Mouse (Mus musculus) heart, embryonic 11.5 days (tissue): ENCODE results near the gene Nlrx1. TPM values are rescaled to one million over a fixed set of nuclear protein-coding genes. Genes with fewer than 3 reads are reported as not detected.

Experiments used
- ATAC-seq: fragments of 200-750 bp; cut with Nextera tagmentation; replicated peaks from 2 replicates; pipeline ENCODE4 v1.8.0; 2017; ENCODE audit warnings: moderate library complexity; ENCODE audit not compliant: insufficient number of reproducible peaks, low FRiP score, low TSS enrichment
- H3K27ac ChIP-seq: fragments of 300-500 bp; sonication (generic); 2 replicates; pipeline ENCODE4 v1.5.1; 2014; ENCODE audit warnings: mild to moderate bottlenecking, low read depth, low read length
- H3K27me3 ChIP-seq: fragments of 300-500 bp; sonication (generic); 2 replicates; pipeline ENCODE4 v1.6.1; 2014; ENCODE audit warnings: mild to moderate bottlenecking, low read length, mixed read lengths; ENCODE audit not compliant: control insufficient read depth, insufficient read depth
- H3K36me3 ChIP-seq: fragments of 300-500 bp; sonication (generic); 2 replicates; pipeline ENCODE4 v1.6.1; 2014; ENCODE audit warnings: mild to moderate bottlenecking, low read length, moderate library complexity, mixed read lengths; ENCODE audit not compliant: control insufficient read depth, insufficient read depth
- H3K4me1 ChIP-seq: fragments of 300-500 bp; sonication (generic); 2 replicates; pipeline ENCODE4 v1.6.1; 2014; ENCODE audit warnings: low read length; ENCODE audit not compliant: control insufficient read depth, insufficient read depth
- H3K4me2 ChIP-seq: fragments of 300-500 bp; sonication (generic); 2 replicates; pipeline ENCODE4 v1.6.1; 2014; ENCODE audit warnings: mild to moderate bottlenecking, moderate library complexity
- H3K4me3 ChIP-seq: fragments of 300-500 bp; sonication (generic); 2 replicates; pipeline ENCODE4 v1.5.1; 2014; ENCODE audit warnings: low read depth, low read length
- H3K9ac ChIP-seq: fragments of 300-500 bp; sonication (generic); 2 replicates; pipeline ENCODE4 v1.6.1; 2014; ENCODE audit warnings: mild to moderate bottlenecking, low read depth, low read length, moderate library complexity
- H3K9me3 ChIP-seq: fragments of 300-500 bp; sonication (generic); replicated peaks from 2 replicates; pipeline ENCODE4 v1.6.1; 2016; ENCODE audit warnings: low read length; ENCODE audit not compliant: control insufficient read depth
- WGBS: fragments of 180-500 bp; shearing (Covaris S2); extraction: QIAGEN DNeasy Blood & Tissue Kit; methylation state at CpG from one replicate; pipeline ENCODE4 v1.1.7; 2014; ENCODE audit not compliant: insufficient replicate concordance; 5-methylcytosine and 5-hydroxymethylcytosine counted together
- polyA plus RNA-seq: library from polyadenylated mRNA; unstranded; fragments of >200 nt; fragmentation: Nextera tagmentation; extraction: Ambion mirVana; gene quantifications from 2 replicates; pipeline ENCODE4 v1.2.1, GENCODE M21; 2014

Nlrx1 gene
- polyA plus RNA-seq = 3.6 and 4.9 TPM in 2 replicates

DNA sequence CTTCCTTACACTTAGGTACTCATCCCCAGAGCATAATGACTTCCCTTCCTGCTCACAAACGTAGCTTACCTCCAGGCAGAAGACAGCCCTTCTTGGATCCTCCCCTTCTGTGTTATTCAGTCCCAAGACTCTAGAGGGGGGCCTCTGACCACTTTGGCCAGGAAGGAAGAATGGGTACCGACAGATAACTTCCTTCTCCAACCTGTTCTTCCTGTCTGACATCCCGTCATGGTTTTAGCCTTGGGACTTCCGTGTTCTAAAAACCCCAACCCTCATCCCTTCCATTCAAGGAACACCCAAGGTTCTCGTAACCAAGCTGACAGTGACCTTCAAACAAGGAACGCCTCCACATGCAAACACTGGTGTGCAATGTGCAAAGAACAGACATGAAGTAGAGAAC lies at the start of gene Nlrx1:
Nlrx1 (minus strand) TSS at position 168 of the 400 bp plus-strand sequence.
- 74% methylated on average over 6 of the region's 6 CpGs for WGBS

DNA sequence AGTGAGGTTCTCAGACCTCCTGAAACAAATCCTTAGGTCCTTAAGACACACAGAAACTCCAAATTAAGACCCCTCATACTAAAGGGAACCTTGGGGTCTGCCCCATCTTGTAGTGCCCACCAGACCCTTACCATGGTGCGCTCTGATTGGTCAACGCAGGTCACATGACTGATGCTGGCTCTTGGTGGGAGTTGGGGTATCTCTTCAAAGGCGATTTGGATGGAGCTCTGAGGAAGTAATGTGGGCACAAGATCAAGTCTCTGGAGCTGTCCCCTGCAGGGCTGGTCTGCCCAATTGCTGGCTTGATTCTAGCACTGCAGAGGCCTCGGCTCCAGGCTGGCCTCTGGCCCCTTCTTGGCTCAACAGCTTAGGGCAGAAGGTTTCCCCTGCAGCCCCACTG lies 49.1 kb upstream of the Nlrx1 start:
- no peak overlapping the region for H3K9ac ChIP-seq
- no peak for ATAC-seq
- peaks cover 13% of the 10 kb centered on the region; the same call in 1 of the 2 replicates for H3K36me3 ChIP-seq
- H3K27ac ChIP-seq = no peak overlapping the region
- no peaks in the 10 kb centered on the region for H3K9me3 ChIP-seq
- no peak overlapping the region for H3K4me3 ChIP-seq
- H3K4me1 ChIP-seq = peaks cover 14% of the 10 kb centered on the region; the same call in 1 of the 2 replicates
- H3K27me3 ChIP-seq = no peaks in the 10 kb centered on the region
- 71% methylated on average over 4 of the region's 4 CpGs for WGBS
- no peak overlapping the region for H3K4me2 ChIP-seq

More for the DNA sequence above, at the start of gene Nlrx1:
- no peak; the same call in 1 of the 2 replicates for ATAC-seq
- Histone ChIP-seq H3K36me3 (no peaks in the 10 kb centered on the region), H3K4me1 (peaks cover 9% of the 10 kb centered on the region), H3K4me3 (peak within 1 kb of the TSS; percentile 53), H3K9me3 (no peaks in the 10 kb centered on the region), H3K27me3 (peaks cover 2% of the 10 kb centered on the region; the same call in 1 of the 2 replicates), H3K4me2 (peak within 1 kb of the TSS; percentile 88), H3K9ac (peak within 1 kb of the TSS; percentile 88), H3K27ac (peak within 1 kb of the TSS; percentile 71)

DNA sequence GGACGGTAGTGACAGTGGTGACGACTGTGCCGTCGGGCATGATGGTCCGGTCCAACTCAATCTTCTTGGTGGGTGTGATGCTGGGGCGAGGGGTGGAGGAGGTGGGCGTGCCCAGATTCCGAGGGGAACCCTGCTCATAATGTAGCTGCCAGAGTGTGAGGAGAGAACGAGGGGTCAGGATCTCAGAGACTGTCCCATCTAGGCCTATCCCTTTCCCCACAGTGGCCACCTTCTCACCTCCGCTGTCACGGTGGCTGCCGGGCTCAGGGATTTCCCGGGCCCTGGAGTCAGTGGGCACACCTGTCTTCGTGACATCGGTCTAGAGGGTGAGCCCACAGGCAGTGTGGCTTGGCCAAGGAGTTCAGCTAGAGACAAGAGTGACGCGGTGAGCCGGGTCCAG lies 46.5 kb upstream of the Nlrx1 start:
- peaks cover 24% of the 10 kb centered on the region; the same call in 1 of the 2 replicates for H3K4me1 ChIP-seq
- no peak overlapping the region for H3K4me2 ChIP-seq
- no peak for ATAC-seq
- H3K27ac ChIP-seq = no peak overlapping the region
- H3K36me3 ChIP-seq = peaks cover 13% of the 10 kb centered on the region; the same call in 1 of the 2 replicates
- H3K27me3 ChIP-seq = no peaks in the 10 kb centered on the region
- no peaks in the 10 kb centered on the region for H3K9me3 ChIP-seq
- no peak overlapping the region for H3K9ac ChIP-seq
- WGBS = 91% methylated on average over 18 of the region's 18 CpGs
- no peak overlapping the region for H3K4me3 ChIP-seq

DNA sequence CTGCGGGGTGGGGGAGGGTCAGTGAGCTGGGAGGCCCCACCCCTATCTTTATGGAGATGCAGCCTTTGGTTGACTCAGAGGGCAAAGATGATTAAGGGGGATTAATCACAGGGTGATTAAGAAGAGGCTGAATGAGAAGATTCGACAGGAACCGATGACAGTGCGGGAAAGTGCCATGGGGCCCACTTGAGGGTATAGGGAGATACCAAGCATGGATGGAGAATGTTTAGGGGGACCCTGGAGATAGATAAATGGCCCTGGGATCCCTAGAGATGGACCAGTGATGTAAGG lies 45.8 kb upstream of the Nlrx1 start:
- Histone ChIP-seq H3K4me2 (no peak overlapping the region), H3K9ac (no peak overlapping the region), H3K4me1 (peaks cover 24% of the 10 kb centered on the region; the same call in 1 of the 2 replicates), H3K27me3 (no peaks in the 10 kb centered on the region), H3K4me3 (no peak overlapping the region), H3K36me3 (peaks cover 13% of the 10 kb centered on the region; the same call in 1 of the 2 replicates), H3K27ac (no peak overlapping the region), H3K9me3 (no peaks in the 10 kb centered on the region)
- 71% methylated on average over 4 of the region's 4 CpGs for WGBS
- no peak for ATAC-seq

DNA sequence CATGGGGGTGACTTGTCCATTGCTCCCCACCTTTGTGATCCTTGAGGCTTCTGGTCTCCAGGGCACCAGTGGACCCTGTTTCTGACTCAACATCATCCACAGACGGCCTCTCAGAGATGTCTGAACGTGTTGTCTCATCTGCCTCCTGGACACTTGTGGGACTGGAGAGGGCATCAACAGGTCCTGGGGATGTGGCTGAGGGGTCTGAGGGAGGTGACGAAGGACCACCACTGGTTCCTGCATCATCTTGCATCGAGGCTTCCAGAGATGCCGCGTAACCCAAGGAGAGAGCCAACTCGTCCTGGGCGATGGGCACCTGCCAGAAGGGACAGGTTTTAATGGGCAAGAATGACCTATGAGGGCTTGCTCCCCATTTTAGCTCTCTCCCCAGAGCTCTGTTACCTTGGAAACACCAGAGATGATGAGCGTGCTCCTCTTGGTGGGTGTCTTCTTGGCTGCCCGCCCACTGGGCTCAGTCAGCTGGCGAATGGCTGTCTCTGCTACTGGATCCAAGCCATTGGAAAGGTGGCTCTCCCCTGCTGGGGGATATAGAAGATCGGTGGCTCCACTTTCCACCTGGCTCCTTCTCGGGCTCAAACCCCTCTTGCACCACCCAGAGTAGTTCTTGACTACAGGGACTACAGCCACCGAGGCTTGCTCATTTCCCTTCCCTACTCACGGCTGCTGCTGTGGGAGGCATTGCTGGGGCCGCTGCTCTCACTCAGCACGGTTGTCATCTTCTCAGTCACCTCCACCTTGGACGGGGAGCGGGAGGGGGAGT lies 45.3 kb upstream of the Nlrx1 start:
- Histone ChIP-seq H3K9me3 (no peaks in the 10 kb centered on the region), H3K27me3 (no peaks in the 10 kb centered on the region), H3K36me3 (peaks cover 13% of the 10 kb centered on the region; the same call in 1 of the 2 replicates), H3K4me2 (no peak overlapping the region), H3K27ac (no peak overlapping the region), H3K4me1 (peaks cover 23% of the 10 kb centered on the region; the same call in 1 of the 2 replicates), H3K9ac (no peak overlapping the region), H3K4me3 (no peak overlapping the region)
- ATAC-seq = no peak
- WGBS = 72% methylated on average over 19 of the region's 19 CpGs

DNA sequence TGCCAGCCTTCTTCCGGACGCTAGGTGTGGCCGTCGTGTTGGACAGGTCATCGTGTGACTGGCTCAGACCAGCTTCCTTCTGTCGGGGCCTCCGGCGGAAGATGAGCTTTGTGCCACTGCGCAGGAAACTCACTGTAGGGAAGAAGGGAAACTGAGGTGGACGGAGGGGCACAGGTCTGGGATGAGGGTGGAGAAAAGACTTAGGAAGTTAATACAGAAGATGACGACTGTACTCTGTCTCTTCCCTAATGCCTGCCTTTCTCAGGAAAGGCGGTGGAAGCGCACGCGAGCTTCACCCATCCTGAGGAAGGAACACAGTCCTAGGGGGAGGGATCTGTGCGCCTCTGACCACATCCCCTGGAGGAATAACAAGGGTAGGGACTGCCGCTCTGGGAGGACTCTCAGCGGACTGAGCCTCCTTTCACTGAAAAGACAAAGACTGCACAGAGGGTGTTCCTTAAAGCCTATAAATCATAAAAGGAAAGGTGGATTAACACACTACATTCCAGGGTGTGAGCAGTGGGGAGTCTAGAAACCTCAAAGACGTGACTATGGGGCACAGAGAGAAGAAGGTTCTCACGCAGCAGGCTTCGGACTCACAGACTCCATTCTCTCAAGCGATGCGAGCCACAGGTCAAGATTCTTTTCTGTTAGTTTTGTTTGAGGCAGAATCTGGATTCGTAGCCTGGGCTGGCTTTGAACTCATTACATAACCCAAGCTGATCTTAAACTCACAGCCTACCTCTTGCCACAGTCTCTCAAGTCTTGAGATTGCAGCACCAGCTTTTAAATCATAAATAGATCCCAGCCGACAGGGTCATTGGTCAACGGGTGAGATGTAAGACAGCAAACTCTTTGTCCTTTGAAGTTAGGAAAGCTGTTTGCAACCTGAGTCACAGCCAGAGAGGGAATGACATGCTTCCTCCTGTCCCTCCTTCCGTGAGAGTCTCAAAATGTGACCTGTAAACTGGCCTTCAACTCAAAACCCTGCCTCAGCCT lies 43.0 kb upstream of the Nlrx1 start:
- Histone ChIP-seq H3K27me3 (no peaks in the 10 kb centered on the region), H3K9ac (peak overlapping the region; percentile 30), H3K36me3 (peaks cover 13% of the 10 kb centered on the region; the same call in 1 of the 2 replicates), H3K4me2 (peak overlapping the region; percentile 54), H3K4me3 (peak overlapping the region; percentile 4; the same call in 1 of the 2 replicates), H3K4me1 (peaks cover 11% of the 10 kb centered on the region; the same call in 1 of the 2 replicates), H3K9me3 (no peaks in the 10 kb centered on the region), H3K27ac (peak overlapping the region; percentile 32; the same call in 1 of the 2 replicates)
- no peak for ATAC-seq
- 13% methylated on average over 27 of the region's 27 CpGs for WGBS

DNA sequence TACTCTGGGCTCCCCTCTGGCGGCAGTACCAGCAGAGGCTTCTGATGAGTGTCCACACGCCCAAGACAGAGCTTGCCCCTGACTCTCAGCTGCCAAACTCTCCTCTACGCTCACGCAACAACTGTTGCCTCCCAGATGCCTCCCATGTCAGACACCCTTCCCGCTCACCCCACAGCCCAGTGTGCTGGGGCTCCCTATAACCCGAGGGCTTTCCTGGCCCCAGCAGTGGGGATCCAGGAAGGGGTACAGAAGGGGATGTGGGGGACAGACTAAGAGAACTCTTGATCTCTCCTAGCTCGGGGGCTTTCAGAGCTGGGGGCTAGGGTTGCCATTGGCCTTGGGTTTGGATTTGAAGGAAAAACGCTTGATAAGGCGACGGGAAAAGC lies 42.3 kb upstream of the Nlrx1 start:
- WGBS = 24% methylated on average over 10 of the region's 10 CpGs
- no peaks in the 10 kb centered on the region for H3K9me3 ChIP-seq
- H3K4me3 ChIP-seq = no peak overlapping the region
- H3K36me3 ChIP-seq = peaks cover 10% of the 10 kb centered on the region; the same call in 1 of the 2 replicates
- peaks cover 11% of the 10 kb centered on the region; the same call in 1 of the 2 replicates for H3K4me1 ChIP-seq
- peak overlapping the region; percentile 32; the same call in 1 of the 2 replicates for H3K27ac ChIP-seq
- no peak for ATAC-seq
- H3K27me3 ChIP-seq = no peaks in the 10 kb centered on the region
- peak overlapping the region; percentile 54 for H3K4me2 ChIP-seq
- peak overlapping the region; percentile 30 for H3K9ac ChIP-seq

DNA sequence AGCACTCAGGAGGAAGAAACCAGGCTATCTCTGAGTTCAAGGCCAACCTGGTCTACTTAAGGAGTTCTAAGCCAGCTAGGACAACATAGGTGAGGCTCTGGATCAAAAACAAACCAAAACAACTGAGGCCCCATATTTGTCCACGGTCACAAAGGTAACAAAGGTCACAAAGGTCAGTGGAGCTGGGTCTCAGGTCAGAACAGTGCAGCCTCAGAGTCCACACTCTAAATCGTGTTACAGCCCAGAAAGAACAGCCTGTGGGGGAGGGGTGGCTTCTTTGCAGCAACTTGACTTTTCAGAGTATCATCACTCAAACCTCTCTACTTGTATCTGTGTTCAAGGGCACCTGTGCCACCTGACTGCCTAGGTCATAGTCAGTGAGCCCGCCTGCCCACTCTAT lies 41.4 kb upstream of the Nlrx1 start:
- 0 out of 2 replicates have a peak, but pooled peaks cover 7% of the 10 kb centered on the region for H3K36me3 ChIP-seq
- H3K9me3 ChIP-seq = no peaks in the 10 kb centered on the region
- WGBS = 59% methylated on average over 3 of the region's 3 CpGs
- ATAC-seq = no peak
- peaks cover 11% of the 10 kb centered on the region; the same call in 1 of the 2 replicates for H3K4me1 ChIP-seq
- no peak overlapping the region for H3K4me2 ChIP-seq
- H3K4me3 ChIP-seq = no peak overlapping the region
- no peak overlapping the region for H3K9ac ChIP-seq
- H3K27me3 ChIP-seq = no peaks in the 10 kb centered on the region
- no peak overlapping the region for H3K27ac ChIP-seq
